Mouse (Mus musculus) midbrain, embryonic 10.5 days (tissue): ENCODE data around the gene Prkca. TPM values are rescaled to one million over a fixed set of nuclear protein-coding genes. Genes with fewer than 3 reads are reported as not detected.

Experiments
- DNase-seq: peaks from one replicate; pipeline ENCODE4 v3.0.0-alpha.2; 2017; ENCODE audit warnings: low spot score
- H3K27ac ChIP-seq: fragments of 300-500 bp; sonication (generic); replicated peaks from 2 replicates; pipeline ENCODE4 v1.5.1; 2016; ENCODE audit warnings: mild to moderate bottlenecking
- H3K27me3 ChIP-seq: fragments of 300-500 bp; sonication (generic); 2 replicates; pipeline ENCODE4 v1.6.1; 2016; ENCODE audit warnings: low read depth, mild to moderate bottlenecking; ENCODE audit not compliant: poor library complexity, severe bottlenecking
- H3K36me3 ChIP-seq: fragments of 300-500 bp; sonication (generic); 2 replicates; pipeline ENCODE4 v1.6.1; 2016; ENCODE audit warnings: mild to moderate bottlenecking, moderate library complexity
- H3K4me1 ChIP-seq: fragments of 300-500 bp; sonication (generic); 2 replicates; pipeline ENCODE4 v1.6.1; 2016
- H3K4me3 ChIP-seq: fragments of 300-500 bp; sonication (generic); 2 replicates; pipeline ENCODE4 v1.5.1; 2016; ENCODE audit warnings: mild to moderate bottlenecking, moderate library complexity
- H3K9me3 ChIP-seq: fragments of 300-500 bp; sonication (generic); replicated peaks from 2 replicates; pipeline ENCODE4 v1.6.1; 2016; ENCODE audit warnings: mild to moderate bottlenecking
- WGBS: fragments of 180-500 bp; shearing (Covaris S2); methylation state at CpG from one replicate; pipeline ENCODE4 v1.1.7; 2016; 5-methylcytosine and 5-hydroxymethylcytosine counted together
- polyA plus RNA-seq: library from polyadenylated mRNA; unstranded; fragments of >200 nt; fragmentation: Nextera tagmentation; extraction: Ambion mirVana; gene quantifications from 2 replicates; pipeline ENCODE4 v1.2.1, GENCODE M21; 2016

Prkca gene
- polyA plus RNA-seq, 1 experiment from 2014 or later: 2.5 TPM

DNA sequence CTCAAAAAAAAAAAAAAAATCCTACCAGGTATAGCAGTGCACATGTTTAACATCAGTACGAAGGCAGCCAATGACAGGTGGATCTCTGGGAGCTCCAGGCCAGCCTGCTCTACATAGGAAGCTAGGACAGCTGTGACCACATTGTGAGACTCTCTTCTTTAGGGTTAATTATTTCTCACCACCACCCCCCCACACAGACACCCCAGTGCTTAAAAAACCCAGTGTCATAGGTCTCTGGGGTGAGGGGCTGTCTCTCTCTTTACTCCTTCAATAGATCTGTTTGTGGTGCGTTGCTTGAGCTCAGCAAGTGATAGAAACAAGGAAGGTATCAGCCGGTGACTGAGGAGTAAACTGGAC is 94.7 kb downstream of the Prkca start:
- WGBS: 83% methylated on average over 3 of the region's 3 CpGs
- Histone ChIP-seq H3K36me3 (no peaks in the 10 kb centered on the region), H3K9me3 (no peaks in the 10 kb centered on the region), H3K4me1 (no peaks in the 10 kb centered on the region; the same call in 1 of the 2 replicates), H3K27me3 (no peaks in the 10 kb centered on the region), H3K27ac (no peak overlapping the region), H3K4me3 (no peak overlapping the region)
- DNase-seq: no peak

DNA sequence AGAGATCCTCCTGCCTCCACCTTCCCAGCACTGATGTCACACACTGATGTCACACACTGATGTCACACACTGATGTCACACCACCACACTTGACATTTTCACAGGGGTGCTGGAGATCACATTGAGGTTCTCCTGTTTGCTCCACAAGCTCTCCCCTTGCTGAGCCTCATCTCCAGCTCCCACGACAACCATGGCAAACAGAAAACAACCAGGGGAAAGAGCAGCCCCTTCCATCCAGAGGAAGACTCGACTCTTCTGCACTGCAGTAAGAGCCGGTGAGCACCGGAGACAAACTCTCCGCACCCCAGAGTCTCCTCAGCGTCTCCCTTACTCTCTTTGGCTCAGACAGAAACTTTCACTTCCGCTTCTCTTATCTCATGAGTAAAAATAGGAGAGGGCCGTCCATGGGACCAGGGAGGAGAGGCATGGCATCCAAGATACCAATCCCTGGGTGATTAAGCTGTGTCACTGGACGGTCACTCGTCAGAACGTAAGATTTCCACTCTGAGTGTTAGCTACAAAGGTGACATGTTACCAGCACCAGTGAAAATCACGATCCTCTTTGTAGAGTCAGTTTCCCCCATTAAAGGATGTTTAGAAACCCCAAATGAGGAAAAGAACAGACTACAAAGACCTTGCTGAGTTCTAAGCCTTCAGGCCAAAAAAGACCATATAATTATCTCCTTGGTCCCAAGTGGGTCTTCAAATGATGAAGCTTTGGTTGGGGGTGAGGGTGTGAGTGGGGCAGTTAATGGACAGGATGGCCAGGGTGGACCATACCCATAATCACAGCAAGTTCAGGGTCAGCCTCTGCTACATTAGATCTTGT is 95.3 kb downstream of the Prkca start:
- no peaks in the 10 kb centered on the region; the same call in 1 of the 2 replicates for H3K4me1 ChIP-seq
- no peaks in the 10 kb centered on the region for H3K36me3 ChIP-seq
- 87% methylated on average over 12 of the region's 12 CpGs for WGBS
- no peak overlapping the region for H3K4me3 ChIP-seq
- no peaks in the 10 kb centered on the region for H3K9me3 ChIP-seq
- DNase-seq: no peak
- no peak overlapping the region for H3K27ac ChIP-seq
- no peaks in the 10 kb centered on the region for H3K27me3 ChIP-seq

DNA sequence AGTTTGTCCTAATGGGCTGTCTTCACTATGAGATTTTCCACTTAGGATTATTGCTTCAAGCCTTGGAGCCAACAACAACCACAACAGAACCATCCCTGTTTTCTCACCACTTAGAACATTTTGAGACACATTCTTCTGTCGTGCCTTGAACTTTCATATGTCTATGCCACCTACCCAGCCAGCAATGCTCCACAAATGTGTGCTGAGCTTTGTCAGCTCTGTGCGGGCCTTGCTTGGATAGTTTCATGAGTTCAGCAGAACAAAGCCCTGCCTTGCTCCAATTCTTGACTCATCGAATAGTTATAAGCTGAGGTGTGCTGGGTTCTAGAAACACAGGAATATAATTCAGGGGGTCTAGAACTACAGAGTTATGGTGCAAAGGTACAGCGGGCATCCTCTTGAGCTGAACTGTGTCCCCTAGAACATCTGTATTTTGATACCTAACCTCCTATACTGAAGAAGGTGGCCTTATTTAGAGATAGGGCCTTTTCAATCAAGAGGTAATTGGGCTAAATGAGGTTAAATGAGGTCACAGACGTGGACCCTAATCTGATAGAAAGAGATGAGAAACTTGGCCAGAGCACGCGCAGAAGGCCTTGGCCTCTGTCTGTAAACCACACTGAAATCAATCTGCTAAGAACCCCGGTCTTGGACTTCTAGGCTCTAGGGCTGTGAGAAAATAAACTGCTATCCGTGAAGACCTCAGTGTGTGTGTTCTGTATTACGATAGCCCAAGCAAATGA is 96.4 kb downstream of the Prkca start:
- H3K4me1 ChIP-seq: no peaks in the 10 kb centered on the region; the same call in 1 of the 2 replicates
- 88% methylated on average over 10 of the region's 10 CpGs for WGBS
- DNase-seq: no peak

DNA sequence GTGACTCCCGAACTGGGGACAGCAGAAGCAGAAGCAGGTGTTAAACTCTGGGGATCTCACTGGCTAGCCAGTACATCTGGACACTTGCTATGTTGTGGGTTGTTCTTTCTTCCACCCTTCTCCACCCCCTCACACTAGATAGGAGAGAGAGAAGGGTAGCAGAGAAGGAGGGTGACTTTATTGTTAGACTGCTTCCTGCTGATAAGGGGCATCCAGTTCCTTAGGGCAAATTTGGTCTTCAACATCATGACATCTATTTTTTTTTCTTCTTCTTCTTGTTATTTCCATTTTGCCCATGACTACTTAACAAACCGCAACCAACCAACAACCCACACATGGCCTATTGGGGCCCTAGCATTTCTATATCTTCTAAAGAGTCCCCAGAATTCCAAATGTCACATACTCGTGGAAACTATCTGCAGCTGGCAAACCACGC is 97.4 kb downstream of the Prkca start:
- no peaks in the 10 kb centered on the region for H3K9me3 ChIP-seq
- H3K4me3 ChIP-seq: no peak overlapping the region
- no peaks in the 10 kb centered on the region; the same call in 1 of the 2 replicates for H3K4me1 ChIP-seq
- no peaks in the 10 kb centered on the region for H3K27me3 ChIP-seq
- 79% methylated on average over 4 of the region's 4 CpGs for WGBS
- no peak for DNase-seq
- H3K27ac ChIP-seq: no peak overlapping the region
- H3K36me3 ChIP-seq: no peaks in the 10 kb centered on the region

More for the DNA sequence above, 96.4 kb downstream of the Prkca start:
- Histone ChIP-seq H3K27me3 (no peaks in the 10 kb centered on the region), H3K9me3 (no peaks in the 10 kb centered on the region), H3K4me3 (no peak overlapping the region), H3K36me3 (no peaks in the 10 kb centered on the region), H3K27ac (no peak overlapping the region)

DNA sequence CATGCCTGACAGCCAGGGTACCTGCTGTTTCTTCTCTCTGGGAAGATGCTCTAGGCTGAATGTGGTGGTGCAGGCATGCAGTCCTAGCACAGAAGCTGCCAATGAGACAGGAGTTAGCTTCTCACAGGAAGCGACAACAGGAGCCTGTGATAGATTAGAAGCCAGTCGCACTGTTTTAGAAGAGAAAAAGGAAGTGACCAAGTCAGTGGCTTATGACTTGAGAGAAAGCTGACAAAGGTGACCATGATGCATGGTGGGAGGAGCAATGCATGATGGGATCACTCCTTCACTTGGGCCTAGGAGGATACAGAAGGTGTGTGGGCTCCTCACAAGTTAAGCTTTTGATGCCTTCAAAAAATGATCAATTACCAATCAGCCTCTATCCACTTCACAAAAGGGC is 99.5 kb downstream of the Prkca start:
- Histone ChIP-seq H3K9me3 (no peaks in the 10 kb centered on the region), H3K27ac (no peak overlapping the region), H3K27me3 (no peaks in the 10 kb centered on the region), H3K4me3 (no peak overlapping the region), H3K36me3 (no peaks in the 10 kb centered on the region), H3K4me1 (peaks cover 3% of the 10 kb centered on the region; the same call in 1 of the 2 replicates)
- no peak for DNase-seq
- 91% methylated on average over 2 of the region's 2 CpGs for WGBS

DNA sequence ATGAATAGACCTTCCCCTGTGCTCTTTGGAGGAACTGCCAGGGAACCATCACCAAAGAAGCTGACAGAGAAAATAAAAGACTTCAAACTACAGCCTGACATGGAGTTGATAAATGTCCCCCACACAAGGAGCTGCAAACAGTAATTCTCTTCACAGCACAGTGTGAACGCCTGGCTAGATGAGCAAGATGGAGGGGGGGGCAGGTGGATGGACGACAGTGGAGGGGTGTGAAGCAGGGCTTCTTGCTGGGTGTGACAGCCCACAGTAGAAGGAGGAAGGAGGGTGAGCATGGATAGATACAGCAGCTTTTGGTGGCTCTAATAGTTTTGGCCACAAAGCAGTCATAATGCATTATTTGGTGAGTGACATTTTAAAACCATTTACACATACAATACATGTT is 100.1 kb downstream of the Prkca start:
- Histone ChIP-seq H3K4me3 (no peak overlapping the region), H3K27me3 (no peaks in the 10 kb centered on the region), H3K36me3 (no peaks in the 10 kb centered on the region), H3K27ac (no peak overlapping the region), H3K9me3 (no peaks in the 10 kb centered on the region), H3K4me1 (peaks cover 3% of the 10 kb centered on the region; the same call in 1 of the 2 replicates)
- no peak for DNase-seq
- WGBS: 56% methylated on average over 2 of the region's 2 CpGs

DNA sequence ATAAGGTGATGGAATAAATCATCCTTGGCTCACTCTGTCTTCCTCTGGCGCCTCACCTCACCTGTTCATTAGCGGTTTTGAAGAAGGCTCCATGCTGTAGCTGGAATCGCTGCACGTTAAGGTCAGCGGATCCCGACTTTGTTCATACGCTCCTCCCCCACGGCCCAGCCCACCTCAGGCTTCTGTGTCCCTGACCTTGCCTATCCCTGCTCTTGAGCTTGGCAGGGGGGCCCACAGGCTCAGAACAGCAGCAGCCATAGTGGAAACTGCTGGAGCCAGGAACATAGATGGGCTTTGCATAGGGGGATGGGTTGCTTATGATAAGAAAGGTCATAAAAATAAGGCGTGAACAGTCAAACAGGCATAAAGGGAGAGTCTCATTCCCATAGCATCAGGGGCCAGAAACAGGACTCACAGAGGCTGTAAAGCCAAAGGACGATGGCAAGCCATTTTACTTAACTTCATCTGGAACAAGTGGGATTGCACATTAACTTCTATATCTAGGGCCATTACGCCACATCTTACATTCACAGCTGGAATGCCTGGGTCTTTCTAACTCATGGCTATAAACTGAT is 102.7 kb downstream of the Prkca start:
- H3K36me3 ChIP-seq: no peaks in the 10 kb centered on the region
- DNase-seq: no peak
- H3K27ac ChIP-seq: no peak overlapping the region
- H3K9me3 ChIP-seq: no peaks in the 10 kb centered on the region
- H3K4me1 ChIP-seq: peaks cover 22% of the 10 kb centered on the region
- no peaks in the 10 kb centered on the region for H3K27me3 ChIP-seq
- 76% methylated on average over 11 of the region's 11 CpGs for WGBS
- H3K4me3 ChIP-seq: no peak overlapping the region

DNA sequence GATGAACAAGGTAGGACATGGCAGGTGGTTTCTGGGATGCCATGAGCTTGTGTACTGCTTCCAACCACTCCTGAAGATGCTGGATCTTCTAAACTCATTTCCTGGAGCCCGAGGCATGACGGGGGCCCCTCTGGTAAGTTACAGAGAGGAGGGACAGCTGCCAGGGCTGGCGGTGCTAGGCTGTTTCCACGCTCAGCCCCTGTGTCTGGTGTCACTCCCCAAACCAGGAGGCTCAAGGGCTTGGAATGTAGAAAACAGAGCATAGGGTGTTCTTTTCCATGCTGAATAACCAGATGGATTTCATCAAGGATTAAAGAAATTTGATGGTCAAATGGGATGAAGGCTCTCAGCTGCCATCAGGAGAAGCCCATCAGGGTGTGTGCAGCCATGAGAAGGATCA is 104.6 kb downstream of the Prkca start:
- H3K9me3 ChIP-seq: no peaks in the 10 kb centered on the region
- no peaks in the 10 kb centered on the region for H3K36me3 ChIP-seq
- 94% methylated on average over 4 of the region's 4 CpGs for WGBS
- no peaks in the 10 kb centered on the region for H3K27me3 ChIP-seq
- H3K27ac ChIP-seq: no peak overlapping the region
- no peak overlapping the region for H3K4me3 ChIP-seq
- no peak for DNase-seq
- peaks cover 25% of the 10 kb centered on the region for H3K4me1 ChIP-seq

DNA sequence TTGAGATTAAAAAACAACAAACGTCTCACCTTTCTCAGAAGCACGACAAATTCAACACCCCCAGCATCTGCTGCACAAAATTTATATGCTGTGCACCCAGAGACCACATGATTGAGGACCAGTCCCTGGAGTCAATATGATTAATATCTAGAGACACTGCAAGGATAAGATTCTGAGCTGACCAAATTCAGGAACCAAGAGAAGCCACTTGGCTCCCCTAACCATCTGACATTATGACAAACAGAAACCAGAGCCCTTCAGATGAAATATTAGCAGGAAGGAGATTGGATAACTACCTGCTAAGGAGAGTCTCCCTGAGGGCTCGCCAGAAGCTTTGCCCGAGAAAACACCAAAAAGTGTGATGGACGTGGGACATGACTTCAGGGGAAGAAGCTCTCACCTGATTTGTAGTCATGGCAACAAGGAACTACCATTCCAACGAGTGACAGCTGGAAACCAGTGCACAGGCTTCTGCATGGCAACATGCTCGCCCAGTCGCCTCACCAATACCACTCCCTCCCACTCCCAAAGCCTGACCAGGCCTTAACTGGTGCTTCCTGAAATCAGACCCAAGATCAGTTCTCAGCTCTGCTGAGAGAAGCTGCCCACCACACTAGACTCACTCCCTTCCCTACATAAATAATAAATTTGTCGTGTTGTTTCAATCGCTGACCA is 106.8 kb downstream of the Prkca start:
- WGBS: 65% methylated on average over 10 of the region's 10 CpGs
- H3K36me3 ChIP-seq: no peaks in the 10 kb centered on the region
- no peaks in the 10 kb centered on the region for H3K9me3 ChIP-seq
- no peak overlapping the region for H3K4me3 ChIP-seq
- no peak for DNase-seq
- H3K27me3 ChIP-seq: no peaks in the 10 kb centered on the region
- H3K27ac ChIP-seq: no peak overlapping the region; the same call in 1 of the 2 replicates
- peaks cover 25% of the 10 kb centered on the region for H3K4me1 ChIP-seq

DNA sequence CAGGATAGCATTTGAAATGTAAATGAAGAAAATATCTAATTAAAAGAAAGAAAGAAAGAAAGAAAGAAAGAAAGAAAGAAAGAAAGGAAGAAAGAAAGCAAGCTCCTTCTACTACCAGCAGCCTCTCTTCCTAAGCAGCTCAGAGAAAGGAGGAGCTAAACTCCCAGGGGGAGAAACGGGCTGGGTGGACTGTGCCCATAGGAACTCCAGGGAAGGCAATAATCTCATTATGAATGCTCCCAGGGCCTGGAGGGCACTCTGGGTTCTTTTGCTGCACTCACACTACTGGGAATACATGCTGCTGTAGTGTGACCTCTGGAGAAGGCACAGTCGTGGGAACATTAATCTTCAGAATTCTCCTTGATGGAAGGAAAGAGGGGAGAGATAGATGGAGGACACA is 107.5 kb downstream of the Prkca start:
- Histone ChIP-seq H3K36me3 (no peaks in the 10 kb centered on the region), H3K9me3 (no peaks in the 10 kb centered on the region), H3K27ac (no peak overlapping the region), H3K27me3 (no peaks in the 10 kb centered on the region), H3K4me3 (no peak overlapping the region), H3K4me1 (peaks cover 25% of the 10 kb centered on the region)
- 12% methylated on average over 2 of the region's 2 CpGs for WGBS
- DNase-seq: no peak

DNA sequence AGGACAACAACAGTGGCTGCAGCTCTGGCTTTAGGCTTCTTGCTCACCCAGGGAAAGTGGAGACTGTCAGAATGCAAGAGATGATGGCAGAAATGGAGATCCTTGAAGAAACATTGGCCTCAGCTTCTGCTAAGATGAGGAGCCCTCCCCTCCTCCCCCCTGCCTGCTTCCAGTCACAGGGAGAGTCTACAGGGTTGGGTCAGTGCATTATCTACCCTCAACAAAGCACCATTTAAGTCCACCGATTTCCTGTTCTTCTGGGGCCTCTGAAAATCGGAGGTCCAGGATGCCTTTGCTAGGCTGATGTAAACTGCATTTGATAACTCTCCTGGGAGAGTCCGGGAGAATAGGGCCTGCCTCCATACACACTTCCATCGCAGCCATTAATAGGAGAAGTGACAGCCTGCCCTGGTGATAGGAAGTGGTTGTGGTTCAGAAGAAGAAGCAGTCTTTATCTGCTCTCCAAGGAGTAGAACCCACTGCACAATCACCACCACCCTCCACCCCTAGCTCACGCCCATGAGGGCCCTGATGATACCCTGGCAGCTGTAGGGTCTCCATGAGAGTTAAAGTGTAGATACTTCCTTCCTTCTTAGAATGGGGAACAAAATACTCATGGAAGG is 108.5 kb downstream of the Prkca start:
- Histone ChIP-seq H3K27me3 (no peaks in the 10 kb centered on the region), H3K36me3 (no peaks in the 10 kb centered on the region)
- DNase-seq: no peak

DNA sequence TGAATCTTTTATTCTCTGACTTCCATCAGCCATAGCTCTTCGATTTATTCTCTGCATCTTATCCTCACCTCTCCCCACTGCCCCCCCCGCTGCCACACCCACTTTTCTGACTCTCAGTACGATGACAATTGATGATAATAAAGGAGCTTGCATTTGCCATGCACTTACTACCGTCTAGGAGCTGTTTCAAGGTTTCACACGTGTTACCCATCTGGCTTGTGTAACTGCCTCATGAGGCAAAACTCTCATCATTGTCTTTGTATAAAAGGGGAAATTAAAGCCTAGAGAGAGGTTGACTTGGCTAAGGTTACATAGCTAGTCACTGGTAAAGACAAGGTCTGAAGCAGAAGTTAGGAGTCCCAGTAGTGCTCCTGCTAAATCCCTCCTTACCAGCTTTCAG is 110.7 kb downstream of the Prkca start:
- H3K27ac ChIP-seq: no peak overlapping the region

More for the DNA sequence above, 108.5 kb downstream of the Prkca start:
- no peaks in the 10 kb centered on the region for H3K9me3 ChIP-seq
- no peak overlapping the region for H3K4me3 ChIP-seq
- 80% methylated on average over 5 of the region's 5 CpGs for WGBS
- no peak overlapping the region for H3K27ac ChIP-seq
- H3K4me1 ChIP-seq: peaks cover 22% of the 10 kb centered on the region

More for the DNA sequence above, 110.7 kb downstream of the Prkca start:
- 88% methylated on average over 5 of the region's 5 CpGs for WGBS
- H3K4me1 ChIP-seq: peaks cover 22% of the 10 kb centered on the region
- H3K4me3 ChIP-seq: no peak overlapping the region
- H3K27me3 ChIP-seq: no peaks in the 10 kb centered on the region
- no peak for DNase-seq
- no peaks in the 10 kb centered on the region for H3K9me3 ChIP-seq
- H3K36me3 ChIP-seq: no peaks in the 10 kb centered on the region
